Mouse (Mus musculus) large intestine, adult 2 months (tissue): ENCODE results near the gene Plxna2. TPM values are rescaled to one million over a fixed set of nuclear protein-coding genes. Genes with fewer than 3 reads are reported as not detected.
A peak's percentile ranks its signal among the peaks of the same experiment; 100 is the strongest.

Source experiments
- DNase-seq: peaks from one replicate; pipeline ENCODE4 v3.0.0-alpha.2; 2012; ENCODE audit warnings: low read depth, low spot score
- WGBS: fragments of 180-500 bp; shearing (Covaris S2); methylation state at CpG from one replicate; pipeline ENCODE4 v1.1.7; 2018; 5-methylcytosine and 5-hydroxymethylcytosine counted together
- polyA plus RNA-seq: library from polyadenylated mRNA; depleted of rRNA; stranded (reverse); fragments of >200 nt; gene quantifications from 2 replicates; pipeline ENCODE4 v1.2.3, GENCODE M21; 2012

Gene Plxna2
- polyA plus RNA-seq, 1 experiment = 5.1 TPM

GRCm38 (mm10) chr1:194693488-194693887, 75.5 kb downstream of the Plxna2 start:
- WGBS = 73% methylated on average over 2 of the region's 2 CpGs
- no peak for DNase-seq

GRCm38 (mm10) chr1:194694805-194695204, 76.8 kb downstream of the Plxna2 start:
- no peak for DNase-seq
- WGBS = 89% methylated on average over 2 of the region's 2 CpGs

GRCm38 (mm10) chr1:194697439-194697838, 79.4 kb downstream of the Plxna2 start:
- DNase-seq = no peak
- WGBS = 78% methylated on average over 2 of the region's 2 CpGs

GRCm38 (mm10) chr1:194699321-194699720, 81.3 kb downstream of the Plxna2 start:
- 80% methylated on average over 3 of the region's 3 CpGs for whole genome bisulfite sequencing
- DNase-seq = no peak

GRCm38 (mm10) chr1:194703235-194703634, 85.2 kb downstream of the Plxna2 start:
- 71% methylated on average over 2 of the region's 2 CpGs for WGBS
- no peak for DNase-seq

GRCm38 (mm10) chr1:194704171-194704855, 86.3 kb downstream of the Plxna2 start:
- WGBS = 81% methylated on average over 1 of the region's 1 CpGs
- no peak for DNase-seq

- DNase-seq = no peak
- WGBS = 56% methylated on average over 2 of the region's 2 CpGs
These were observed 88.5 kb downstream of the Plxna2 start for GRCm38 (mm10) chr1:194706566-194706965.

GRCm38 (mm10) chr1:194712373-194712772, 94.4 kb downstream of the Plxna2 start:
- WGBS = 58% methylated on average over 2 of the region's 2 CpGs
- no peak for DNase-seq

GRCm38 (mm10) chr1:194714138-194715031, 96.4 kb downstream of the Plxna2 start:
- WGBS = 66% methylated on average over 4 of the region's 4 CpGs
- DNase-seq = no peak

- no peak for DNase-seq
- 89% methylated on average over 1 of the region's 1 CpGs for WGBS
These were observed 99.4 kb downstream of the Plxna2 start for GRCm38 (mm10) chr1:194717451-194717874.

- no peak for DNase-seq
- 87% methylated on average over 4 of the region's 4 CpGs for WGBS
These were observed 102.4 kb downstream of the Plxna2 start for GRCm38 (mm10) chr1:194720406-194720805.

GRCm38 (mm10) chr1:194721260-194721659, 103.2 kb downstream of the Plxna2 start:
- 83% methylated on average over 2 of the region's 2 CpGs for WGBS
- no peak for DNase-seq

- peak; percentile 32 for DNase-seq
- 29% methylated on average over 2 of the region's 2 CpGs for WGBS
These were observed 104.3 kb downstream of the Plxna2 start for GRCm38 (mm10) chr1:194722329-194722728.

GRCm38 (mm10) chr1:194734836-194735235, 116.8 kb downstream of the Plxna2 start:
- WGBS = 84% methylated on average over 2 of the region's 2 CpGs
- DNase-seq = no peak

- no peak for DNase-seq
These were observed 121.9 kb downstream of the Plxna2 start for GRCm38 (mm10) chr1:194739894-194740293.

- no peak for DNase-seq
- WGBS = 19% methylated on average over 2 of the region's 2 CpGs
These were observed 124.9 kb downstream of the Plxna2 start for GRCm38 (mm10) chr1:194742901-194743422.

- 82% methylated on average over 2 of the region's 2 CpGs for WGBS
- no peak for DNase-seq
These were observed 127.3 kb downstream of the Plxna2 start for GRCm38 (mm10) chr1:194745177-194745934.

GRCm38 (mm10) chr1:194746332-194747249, 128.6 kb downstream of the Plxna2 start:
- DNase-seq = peak; percentile 42
- WGBS = 12% methylated on average over 6 of the region's 6 CpGs

- DNase-seq = no peak
These were observed 129.2 kb downstream of the Plxna2 start for GRCm38 (mm10) chr1:194747258-194747657.
